Mouse (Mus musculus) megakaryocyte-erythroid progenitor cell, adult 5 weeks (primary cell): Measurements from ENCODE around the gene Olfr493. TPM values are rescaled to one million over a fixed set of nuclear protein-coding genes. Genes with fewer than 3 reads are reported as not detected.

Source experiments
- polyA plus RNA-seq: library from polyadenylated mRNA; stranded (reverse); fragments of >175 nt; gene quantifications from 2 replicates; pipeline ENCODE4 v1.2.3, GENCODE M21; 2012

Gene Olfr493
- not detected in 2 replicates for polyA plus RNA-seq

GRCm38 (mm10) chr7:108346879-108347278 is at the start of gene Olfr493:
TSS of gene Olfr493 (minus strand) at chr7:108346979.

GRCm38 (mm10) chr7:108392867-108393266 is 46.1 kb upstream of the Olfr493 start, which contains the start of gene Olfr495:
TSS of gene Olfr495 (plus strand) at chr7:108393167.

GRCm38 (mm10) chr7:108365035-108365434 is 18.3 kb upstream of the Olfr493 start, which contains the start of gene Olfr494:
TSS of gene Olfr494 (plus strand) at chr7:108365335.

GRCm38 (mm10) chr7:108323574-108323973 is 23.2 kb downstream of the Olfr493 start, which contains the start of gene Olfr492:
TSS of gene Olfr492 (minus strand) at chr7:108323674.

DNA sequence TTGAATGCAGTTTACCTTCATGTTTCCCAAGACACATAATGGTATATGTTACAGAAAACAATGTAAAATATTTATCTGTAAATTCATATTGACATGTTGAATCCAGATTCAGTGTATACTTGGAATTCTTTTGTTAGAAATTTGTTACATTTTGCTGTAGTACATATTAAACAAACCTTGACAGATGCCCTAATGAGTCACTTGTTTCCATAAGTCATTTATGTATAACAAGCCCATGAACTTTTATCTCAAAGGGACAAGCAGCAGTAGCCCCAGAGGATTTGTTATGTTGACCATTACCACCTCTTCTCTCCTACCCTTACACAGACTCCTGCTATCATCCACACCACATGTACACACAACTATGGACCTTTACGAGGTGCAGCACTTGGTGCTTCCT is 33.6 kb downstream of the Olfr493 start, which contains the start of gene Olfr491:
Gene Olfr491 (plus strand): TSS at position 301 of the 400 bp plus-strand sequence.

Other genes starting within 250 kb of the Olfr493 start
- not detected in 2 replicates for gene Olfr482, start 249.4 kb downstream of the Olfr493 start, polyA plus RNA-seq
- gene Olfr483, start 246.1 kb downstream of the Olfr493 start, polyA plus RNA-seq: not detected in 2 replicates
- not detected in 2 replicates for gene Olfr484, start 219.5 kb downstream of the Olfr493 start, polyA plus RNA-seq
- not detected in 2 replicates for gene Olfr485, start 187.1 kb downstream of the Olfr493 start, polyA plus RNA-seq
- not detected in 2 replicates for gene Olfr486, start 174.2 kb downstream of the Olfr493 start, polyA plus RNA-seq
- not detected in 2 replicates for gene Olfr487, start 132.3 kb downstream of the Olfr493 start, polyA plus RNA-seq
- not detected in 2 replicates for gene Olfr488, start 88.6 kb downstream of the Olfr493 start, polyA plus RNA-seq
- gene Olfr490, start 58.0 kb downstream of the Olfr493 start, polyA plus RNA-seq: not detected in 2 replicates
- gene Olfr491, start 33.5 kb downstream of the Olfr493 start, polyA plus RNA-seq: not detected in 2 replicates
- not detected in 2 replicates for gene Olfr492, start 23.3 kb downstream of the Olfr493 start, polyA plus RNA-seq
- gene Olfr494, start 18.4 kb upstream of the Olfr493 start, polyA plus RNA-seq: not detected in 2 replicates
- gene Olfr495, start 46.2 kb upstream of the Olfr493 start, polyA plus RNA-seq: not detected in 2 replicates
- gene Olfr497, start 73.4 kb upstream of the Olfr493 start, polyA plus RNA-seq: not detected in 2 replicates
- gene Olfr498, start 118.3 kb upstream of the Olfr493 start, polyA plus RNA-seq: not detected in 2 replicates
- not detected in 2 replicates for gene Olfr502, start 178.1 kb upstream of the Olfr493 start, polyA plus RNA-seq
- gene Olfr503, start 197.5 kb upstream of the Olfr493 start, polyA plus RNA-seq: not detected in 2 replicates
- not detected in 2 replicates for gene Olfr504, start 218.8 kb upstream of the Olfr493 start, polyA plus RNA-seq